Mouse (Mus musculus) mature B cell (primary cell): ENCODE measurements around the gene Hmga1.

ENCODE experiments used
- in situ Hi-C: fragments of 300-500 bp; cut with MboI; formaldehyde crosslinking; loops from 2 replicates; pipeline ENCODE4 v1.14.3; 2019

Hmga1 gene

DNA sequence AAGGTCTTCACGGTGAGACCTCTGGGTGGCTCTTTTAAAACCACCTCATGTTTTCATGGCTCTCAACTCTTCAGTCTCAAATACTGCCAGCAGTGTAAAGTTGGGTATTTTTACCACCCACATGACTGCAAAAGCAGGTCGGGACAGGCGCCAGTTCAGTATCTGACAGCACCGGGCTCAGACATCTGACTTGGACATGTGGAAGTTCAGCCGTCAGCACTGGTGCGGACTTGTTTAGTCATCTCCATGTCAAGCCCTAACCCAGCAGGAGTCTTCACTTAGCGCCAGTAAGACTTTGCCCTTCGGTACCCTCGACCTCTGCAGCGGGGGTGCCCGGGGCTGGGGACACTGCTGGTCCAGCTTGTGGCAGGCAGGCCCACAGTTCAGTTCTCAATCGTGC is 31.0 kb downstream of the Hmga1 start:
- in situ Hi-C loops = no loop called here

DNA sequence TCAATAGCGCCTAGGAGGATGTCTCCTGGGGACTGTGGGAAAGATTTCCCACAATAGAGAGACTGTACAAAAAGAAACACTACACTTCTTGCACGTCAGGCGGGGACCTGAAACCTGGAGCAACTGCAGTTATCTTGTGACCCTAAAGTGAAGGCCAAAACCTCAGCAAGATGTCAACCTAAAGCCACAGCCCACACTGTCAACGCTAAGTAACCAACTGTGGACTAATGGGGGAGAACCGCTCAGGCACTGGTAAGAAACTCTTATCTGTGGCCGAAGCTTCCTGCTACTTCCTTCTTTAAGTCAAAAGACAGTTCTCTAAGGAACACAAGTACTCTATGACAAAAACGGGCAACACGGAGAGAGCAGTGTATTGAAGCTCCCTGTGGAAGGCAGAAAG is 31.9 kb downstream of the Hmga1 start:
- in situ Hi-C loops = no loop called here

DNA sequence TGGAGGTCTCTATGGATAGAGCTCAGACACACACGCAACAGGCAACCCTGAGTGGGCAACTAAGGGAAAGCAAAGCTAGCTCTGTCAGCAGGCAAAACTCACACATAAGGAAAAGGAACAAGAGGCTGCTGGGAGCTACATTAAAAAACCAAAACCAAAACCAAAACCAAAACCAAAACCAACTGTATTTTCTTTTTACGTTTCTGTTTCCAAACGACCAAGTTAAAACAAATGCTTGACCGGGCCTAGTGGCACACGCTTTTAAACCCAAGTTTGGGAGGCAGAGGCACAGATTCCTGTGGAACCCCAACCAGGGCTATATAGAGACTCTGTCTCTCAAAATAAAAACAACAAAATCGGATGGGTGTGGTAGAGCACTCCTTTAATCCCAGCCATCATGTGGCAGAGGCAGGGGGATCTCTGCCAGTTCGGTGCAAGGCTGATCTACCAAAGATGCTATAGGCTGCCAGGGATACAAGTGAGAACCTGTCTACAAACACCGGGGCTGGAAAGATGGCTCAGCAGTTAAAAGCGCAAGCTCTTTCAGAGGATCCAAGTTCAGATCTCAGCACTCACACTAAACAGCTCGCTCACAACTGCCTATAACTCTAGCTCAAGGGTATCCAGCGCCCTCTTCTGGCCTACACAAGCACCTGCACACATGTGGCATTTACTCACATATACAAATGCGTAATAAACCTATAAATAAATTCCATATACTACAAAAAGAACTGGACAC is 35.7 kb downstream of the Hmga1 start:
- in situ Hi-C loops = no loop called here

DNA sequence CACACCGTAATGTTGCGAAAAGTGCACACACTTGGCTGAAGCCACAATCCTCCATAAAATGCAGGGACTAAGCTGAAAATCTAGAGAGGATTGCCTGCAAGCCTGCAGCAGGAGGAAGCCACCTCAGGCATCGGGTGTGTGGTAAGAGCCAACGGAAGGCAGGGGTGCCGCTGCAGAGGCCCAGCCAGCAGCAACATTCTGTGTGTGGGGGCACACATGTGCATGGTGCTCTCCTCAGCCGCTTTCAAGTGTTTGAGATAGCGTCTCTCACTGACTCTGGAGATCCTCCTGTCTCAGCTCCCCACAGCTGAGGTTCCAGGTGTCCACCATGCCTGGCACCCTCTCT is 36.2 kb downstream of the Hmga1 start:
- in situ Hi-C loops = no loop called here

DNA sequence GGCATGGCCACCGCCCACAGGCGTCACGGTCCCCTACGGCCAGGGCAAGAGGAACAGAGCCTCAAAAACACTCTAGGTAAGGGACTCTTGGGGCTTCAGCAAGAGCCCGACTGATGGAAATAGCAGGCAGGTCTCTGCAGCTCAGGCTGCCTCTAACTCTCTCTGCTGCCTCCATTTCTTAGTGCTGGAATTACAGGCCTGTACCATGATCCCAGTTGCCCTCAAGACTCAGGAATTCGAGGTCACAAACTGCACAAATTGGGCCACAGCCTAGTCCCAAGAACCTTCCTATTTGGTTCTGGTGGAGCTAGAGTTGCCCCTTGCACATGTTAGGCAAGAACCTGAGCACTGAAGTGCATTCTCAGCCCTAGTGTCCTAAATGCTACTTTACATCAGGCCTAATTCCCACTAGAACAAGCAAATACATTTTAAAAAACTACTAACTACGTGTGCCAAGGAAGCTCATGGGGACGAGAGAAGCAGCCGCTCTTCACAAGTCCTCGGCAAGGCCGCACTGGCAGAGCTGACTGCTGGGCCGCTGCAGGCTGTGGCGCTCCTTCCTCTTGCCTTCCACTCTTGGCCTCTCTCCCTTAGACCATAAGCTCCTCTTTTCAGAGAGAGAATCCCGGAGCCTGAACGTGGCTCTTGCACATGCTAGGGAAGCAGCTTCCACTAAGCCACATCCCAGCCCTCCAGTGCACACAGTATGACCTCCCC is 39.5 kb downstream of the Hmga1 start:
- in situ Hi-C loops = no loop called here

DNA sequence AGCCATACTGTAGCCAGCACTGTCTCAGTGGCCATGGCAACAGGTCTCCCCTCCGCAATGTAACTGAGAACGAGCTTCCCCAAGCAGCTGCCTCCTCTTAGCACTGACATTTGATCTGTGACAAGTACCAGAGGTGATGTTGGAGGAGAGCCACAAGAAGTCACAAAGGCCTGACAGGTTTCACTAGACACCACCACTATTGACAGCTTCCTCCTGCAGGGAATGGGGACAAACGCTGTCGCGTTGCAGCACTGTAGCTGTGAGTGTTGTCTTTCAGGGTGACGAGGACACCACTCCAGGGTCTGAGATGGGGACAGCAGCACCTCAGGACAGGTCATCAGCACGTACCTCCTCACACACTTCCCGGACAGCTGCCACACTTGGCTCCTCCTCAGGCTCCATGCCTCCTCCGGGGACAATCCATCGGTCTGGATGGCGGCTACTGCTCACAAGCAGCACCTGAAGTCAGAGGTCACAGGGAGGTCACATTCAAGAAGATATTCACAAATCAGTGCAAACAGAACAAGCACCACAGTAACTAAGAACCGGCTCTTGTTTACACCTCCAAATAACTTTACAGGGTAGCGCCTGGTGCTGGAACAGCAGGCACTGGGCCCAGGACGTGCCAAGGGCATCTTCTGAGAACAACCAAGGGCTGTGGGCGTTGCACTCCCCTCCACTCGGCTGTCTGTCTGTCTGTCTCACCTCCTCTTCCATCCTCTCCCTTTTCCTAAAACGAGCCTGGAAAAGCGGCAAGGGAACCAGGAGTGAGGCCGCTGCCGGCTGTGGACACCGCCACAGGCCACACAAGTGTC is 40.3 kb downstream of the Hmga1 start:
- in situ Hi-C loops = no loop called here

DNA sequence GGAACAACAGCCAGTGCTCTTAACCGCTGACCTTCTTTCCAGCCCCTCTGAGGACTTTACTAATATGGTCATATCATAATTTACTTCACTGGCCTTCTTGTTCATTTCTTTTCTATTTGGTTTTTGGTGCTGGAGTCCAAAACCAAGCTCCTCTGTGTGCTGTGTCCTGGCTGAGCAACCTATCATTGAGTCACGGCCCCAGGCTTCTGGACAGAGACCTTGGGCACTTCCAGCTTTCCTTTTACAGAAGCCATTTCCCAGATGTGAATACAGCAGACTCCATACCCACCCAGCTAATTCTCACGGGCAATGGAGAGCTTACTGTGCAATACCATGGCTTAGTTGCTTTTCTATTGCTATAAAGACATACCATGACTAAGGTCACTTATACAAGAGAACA is 44.0 kb downstream of the Hmga1 start:
- in situ Hi-C loops = no loop called here

DNA sequence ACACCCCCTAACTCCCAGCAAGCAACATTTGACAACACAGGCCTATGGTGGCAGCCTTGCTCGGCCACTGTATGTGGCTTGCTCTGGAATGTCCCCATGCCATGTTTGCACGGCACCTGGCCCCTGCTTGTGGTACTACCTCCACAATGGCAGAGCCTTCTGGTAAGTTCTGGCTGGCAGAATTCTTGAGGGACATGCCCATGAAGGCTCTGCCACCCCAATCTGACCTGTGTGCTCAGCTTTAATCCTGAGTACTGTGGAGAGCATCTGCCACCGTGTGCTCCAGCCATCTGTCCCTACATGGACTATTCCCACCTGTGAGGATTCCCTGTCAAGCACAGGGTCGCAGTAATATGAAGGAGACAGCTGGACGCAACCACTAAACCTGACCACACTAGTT is 44.6 kb downstream of the Hmga1 start:
- in situ Hi-C loops = no loop called here

DNA sequence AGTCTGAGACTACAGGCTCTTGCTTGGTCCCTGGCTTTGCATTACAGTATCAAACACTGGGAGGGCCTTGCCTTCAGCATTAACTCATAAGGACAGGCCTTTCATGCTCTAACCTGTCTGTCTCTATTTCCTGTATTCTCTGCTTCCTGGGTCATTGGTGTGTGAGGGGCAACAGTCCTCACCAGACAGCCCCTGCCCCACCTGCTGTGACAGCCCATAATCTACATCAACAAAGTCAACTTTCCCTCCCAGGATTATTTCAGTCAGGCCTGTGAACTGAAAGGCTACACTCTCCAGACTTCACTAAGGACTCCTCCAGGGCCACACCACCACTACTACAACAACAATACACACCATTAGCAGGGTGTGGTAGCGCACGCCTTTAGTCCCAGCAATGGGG is 46.7 kb downstream of the Hmga1 start:
- in situ Hi-C loops = no loop called here

DNA sequence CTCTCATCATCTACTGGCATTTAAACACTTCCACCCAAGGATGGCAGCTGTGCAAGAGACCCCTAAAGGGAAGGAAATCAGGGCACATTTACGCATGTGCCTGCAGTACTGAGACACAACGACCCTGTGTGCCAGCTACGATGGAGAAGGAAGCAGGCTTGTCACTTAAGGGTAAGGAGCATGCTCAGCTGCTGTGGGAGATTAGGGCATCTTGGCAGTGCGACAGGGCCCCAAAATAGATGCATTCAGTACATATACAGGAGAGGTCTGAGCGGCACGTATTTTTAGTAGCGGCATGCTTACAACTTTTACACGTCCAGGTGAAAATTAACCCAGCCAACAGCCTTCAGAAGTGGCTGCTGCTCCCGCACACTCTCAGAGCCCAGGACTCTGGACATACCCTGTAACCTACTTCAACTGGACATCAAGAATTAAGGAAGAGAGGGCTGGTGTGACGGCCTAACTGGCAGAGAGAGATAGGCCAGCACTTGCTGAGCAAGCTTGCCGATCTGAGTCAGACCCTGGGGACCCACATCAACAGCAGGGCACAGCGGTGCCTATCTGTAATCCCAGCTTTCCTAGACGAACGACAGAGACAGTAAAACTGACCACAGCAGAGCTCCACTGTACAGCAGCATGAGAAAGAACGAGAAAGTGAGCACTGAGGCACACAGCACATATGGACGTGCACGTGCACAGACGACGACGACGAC is 47.4 kb downstream of the Hmga1 start:
- in situ Hi-C loops = no loop called here

DNA sequence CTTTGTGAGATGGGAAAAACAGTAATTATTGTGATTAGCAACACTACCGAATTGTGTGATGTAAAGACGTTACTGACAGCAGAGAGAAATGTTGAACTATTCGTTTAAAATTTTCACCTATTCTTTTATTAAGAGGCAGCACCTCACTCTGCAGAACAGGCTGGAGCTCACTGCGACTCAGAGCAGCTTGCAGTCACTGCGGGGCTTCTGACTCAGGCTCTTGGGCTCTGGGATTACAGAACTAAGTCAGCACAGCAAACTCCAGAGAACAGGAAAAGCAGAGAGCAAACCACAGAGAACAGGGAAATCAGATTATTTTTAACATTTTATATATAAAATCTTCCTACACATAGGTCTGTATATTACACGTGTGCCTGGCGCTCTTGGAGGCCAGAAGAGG is 53.3 kb downstream of the Hmga1 start:
- in situ Hi-C loops = no loop called here

DNA sequence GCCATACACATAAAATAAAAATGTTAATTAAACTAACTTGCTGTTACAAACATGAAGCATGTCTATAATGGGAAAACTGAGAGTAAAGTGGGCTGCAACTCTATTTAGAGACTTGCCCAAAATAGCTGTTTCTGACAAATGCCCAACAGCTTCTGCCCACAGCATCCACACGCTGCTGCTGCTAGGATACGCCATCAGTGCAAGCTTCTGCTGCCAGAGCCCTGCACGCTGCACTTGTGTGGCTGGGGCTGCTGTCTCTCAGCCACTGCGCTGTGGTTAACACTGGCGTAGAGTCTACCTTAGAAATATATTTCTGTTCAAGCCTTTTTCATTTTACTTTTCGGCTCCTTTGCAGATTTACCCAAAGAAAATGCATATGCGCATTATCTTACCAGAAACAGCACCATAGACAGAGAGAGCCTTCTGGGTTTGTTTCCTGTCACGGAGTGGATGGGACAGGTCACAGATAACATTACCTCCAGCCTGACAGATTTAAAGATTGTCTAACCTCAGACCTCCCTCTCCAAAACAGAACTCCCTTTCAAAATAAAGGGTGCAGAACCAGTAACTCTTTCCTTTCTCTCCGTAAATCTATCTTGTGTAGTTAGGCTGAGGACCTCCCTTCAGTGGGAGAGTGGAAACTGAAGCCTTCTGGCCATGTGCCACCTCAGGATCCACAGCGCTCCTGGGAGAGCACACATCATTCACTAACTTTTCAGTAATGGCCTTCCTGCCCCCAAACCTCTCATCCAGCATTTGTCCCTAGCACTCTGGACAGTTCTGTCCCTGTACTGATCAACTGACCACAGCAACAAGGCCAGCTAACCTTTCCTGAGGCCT is 54.6 kb downstream of the Hmga1 start:
- in situ Hi-C loops = no loop called here

DNA sequence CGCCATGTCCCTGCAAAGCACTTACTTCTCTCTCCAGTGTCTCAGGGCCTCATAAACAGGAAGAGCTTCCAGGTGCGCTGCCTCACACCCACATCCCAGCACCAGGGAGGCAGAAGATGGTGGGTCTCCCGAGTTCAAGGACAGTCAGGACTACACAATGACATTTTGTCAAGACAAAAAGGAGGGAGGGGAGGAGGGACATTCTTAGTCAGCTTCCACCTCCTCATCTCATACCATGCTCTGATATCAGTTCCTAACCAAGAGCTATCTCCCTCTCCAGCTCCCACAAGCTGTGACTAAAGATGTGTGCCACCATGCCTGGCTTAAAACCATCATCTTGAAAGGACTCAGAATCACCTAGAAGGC is 55.2 kb downstream of the Hmga1 start:
- in situ Hi-C loops = no loop called here

DNA sequence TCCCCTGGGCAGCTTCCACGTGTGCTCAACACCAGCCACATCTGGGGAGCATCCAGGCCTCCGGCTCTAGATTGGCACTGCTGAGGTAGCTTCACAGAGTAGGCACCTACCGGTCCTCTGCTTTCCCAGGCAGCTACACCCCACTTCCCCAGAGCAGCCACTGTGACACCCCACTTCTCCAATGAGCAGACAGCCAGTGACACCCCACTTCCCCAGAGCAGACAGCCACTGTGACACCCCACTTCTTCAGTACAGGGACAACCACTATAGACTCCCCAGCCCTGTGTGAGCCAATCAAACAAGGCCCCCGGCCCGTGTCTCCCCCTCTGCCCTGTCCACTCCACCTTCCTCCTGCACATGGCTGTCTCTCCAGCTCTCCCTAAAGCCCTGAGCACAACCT is 55.7 kb downstream of the Hmga1 start:
- in situ Hi-C loops = no loop called here

DNA sequence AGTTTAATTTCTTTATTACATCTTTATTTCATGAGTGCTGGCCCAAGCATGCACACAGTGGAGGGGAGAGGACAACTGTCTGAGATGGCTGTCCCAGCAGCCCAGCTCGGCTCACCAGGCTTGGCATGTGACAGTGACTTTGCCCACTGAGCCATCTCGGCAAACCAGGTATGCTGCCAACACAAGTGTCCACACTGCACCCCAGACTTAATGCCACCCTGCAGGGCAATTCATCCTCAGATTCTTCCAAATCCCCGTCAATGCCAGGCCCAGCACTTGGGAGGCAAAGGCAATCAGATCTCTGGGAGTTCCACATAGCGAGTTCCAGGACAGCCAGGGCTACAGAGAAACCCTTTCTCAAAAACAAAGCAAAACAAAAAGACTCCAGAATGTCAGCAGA is 56.7 kb downstream of the Hmga1 start:
- in situ Hi-C loops = no loop called here
